Mouse (Mus musculus): ENCODE data around the gene Metrnl.

DNA sequence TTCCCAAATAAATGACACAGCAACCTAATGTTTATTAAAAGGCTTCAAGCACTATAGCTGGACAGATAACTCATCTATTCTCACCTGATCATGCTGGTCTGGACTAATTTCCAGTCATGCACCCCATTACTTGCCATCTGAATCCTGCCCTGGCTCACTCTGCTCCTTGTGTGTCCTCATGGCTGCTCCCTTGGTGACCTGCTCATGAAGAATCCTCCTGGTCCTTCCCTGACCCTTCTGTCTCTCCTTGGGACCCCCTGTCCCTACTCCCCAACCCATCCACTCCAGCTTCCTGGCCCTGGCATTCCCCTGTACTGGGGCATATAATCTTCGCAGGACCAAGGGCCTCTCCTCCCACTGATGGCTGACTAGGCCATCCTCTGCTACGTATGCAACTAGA lies 24.5 kb upstream of the Metrnl start:
- TF ChIP-seq POLR2A (IDR thresholded peaks at IDR 0.05; ENCODE audit: borderline replicate concordance, low read depth, low read length) (no peak), CTCF (IDR thresholded peaks at IDR 0.05; ENCODE audit: low read depth, low read length) (no peak)

All from bone marrow macrophage, adult 2 months (primary cell).